Mouse (Mus musculus) adrenal gland (tissue): ENCODE data around the gene Oas1g.
"Not testable (repeated sequence)": the region's sequence is repeated elsewhere in the genome, so short reads cannot be mapped to it uniquely, and the experiment has no call there.

Experiments used
- intact Hi-C: fragments of 180-260 bp; cut with DNase I; formaldehyde crosslinking; loops from one replicate; pipeline ENCODE4 v1.15.1; 2025

Oas1g gene

DNA sequence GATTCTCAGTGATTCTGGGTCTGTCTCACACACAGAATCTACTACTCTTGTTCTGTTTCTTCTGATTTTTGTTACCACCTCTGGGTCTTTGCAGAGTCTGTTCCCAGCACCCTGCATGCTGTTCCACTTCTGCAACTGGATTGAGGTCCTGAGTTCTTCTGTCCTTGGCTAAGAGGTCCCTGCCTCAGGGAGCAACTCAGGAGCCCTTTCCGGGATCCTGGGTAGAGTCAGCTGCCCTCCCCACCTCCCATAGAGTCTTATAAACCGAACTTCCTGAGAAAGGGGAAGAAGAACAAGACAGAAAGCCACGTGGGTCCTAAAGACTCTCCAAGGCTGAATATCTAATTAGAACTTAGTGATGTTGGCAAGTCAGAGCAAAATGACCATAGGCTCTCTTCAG, 3.6 kb upstream of the Oas1g start:
- intact Hi-C loops: no loop called here

DNA sequence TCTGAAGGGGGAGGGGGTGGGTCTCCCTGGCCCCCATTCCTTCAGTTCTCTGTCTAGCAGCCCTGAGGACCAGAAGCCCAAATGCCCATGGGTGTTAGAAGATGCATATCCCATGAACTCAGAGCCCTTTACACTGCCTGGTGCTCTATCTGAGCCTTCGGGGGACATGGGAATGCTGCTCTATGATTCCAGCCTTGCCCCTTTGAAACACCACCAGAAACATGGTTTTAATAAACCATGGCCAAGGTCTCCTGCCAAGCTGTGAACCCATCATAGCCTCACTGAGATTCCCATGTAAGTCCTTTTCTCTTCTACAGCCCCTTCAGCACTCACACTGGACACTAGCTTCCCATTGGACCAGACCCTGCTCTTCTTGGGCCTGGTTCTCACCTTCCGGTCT, 2.6 kb upstream of the Oas1g start:
- intact Hi-C loops: no loop called here

DNA sequence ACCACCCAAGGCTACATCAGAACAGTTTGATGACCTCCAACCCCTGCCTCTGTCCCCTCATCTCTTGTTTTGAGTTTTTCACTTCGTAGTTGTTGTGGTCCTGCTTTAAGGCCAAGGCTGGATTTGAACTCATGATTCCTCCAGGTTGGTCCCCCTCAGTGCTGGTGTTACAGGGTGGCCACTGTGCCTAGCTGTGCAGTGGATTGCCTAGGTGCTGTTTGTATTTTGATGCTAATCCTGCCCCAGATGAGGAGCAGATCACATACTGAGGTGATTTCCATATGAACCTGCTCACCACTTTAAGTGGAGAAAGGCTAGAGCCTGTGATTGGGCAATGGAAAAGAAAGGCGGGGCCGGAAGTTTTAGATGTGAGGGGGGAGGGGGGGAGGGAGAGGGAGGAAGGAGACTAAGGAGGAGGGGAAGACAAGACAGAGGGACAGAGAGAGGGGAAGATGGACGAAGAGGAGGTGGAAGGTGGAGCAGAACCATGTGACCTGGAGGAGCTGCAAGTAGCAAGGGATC, 942 bp upstream of the Oas1g start:
- intact Hi-C loops: not testable (repeated sequence)

DNA sequence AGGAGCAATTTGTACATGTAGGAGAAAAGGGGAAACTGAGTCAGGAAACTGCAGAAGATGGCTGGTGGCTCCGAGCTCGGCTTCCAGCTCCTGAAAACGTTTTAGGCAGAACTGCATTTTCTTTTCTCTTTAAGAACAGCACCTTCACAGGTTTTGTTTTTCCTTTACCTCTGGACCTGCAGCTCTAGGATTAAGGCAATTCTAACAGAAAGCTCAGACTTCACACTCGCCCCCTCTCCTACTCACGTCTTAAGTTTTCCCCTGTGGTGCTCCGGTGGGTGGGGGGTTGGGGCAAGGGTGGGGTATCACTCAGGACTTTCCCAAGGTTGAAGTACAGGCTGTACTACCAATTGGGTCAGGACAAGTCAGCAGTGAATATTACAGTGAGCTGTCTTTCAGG, 418 bp upstream of the Oas1g start:
- intact Hi-C loops: no loop called here

DNA sequence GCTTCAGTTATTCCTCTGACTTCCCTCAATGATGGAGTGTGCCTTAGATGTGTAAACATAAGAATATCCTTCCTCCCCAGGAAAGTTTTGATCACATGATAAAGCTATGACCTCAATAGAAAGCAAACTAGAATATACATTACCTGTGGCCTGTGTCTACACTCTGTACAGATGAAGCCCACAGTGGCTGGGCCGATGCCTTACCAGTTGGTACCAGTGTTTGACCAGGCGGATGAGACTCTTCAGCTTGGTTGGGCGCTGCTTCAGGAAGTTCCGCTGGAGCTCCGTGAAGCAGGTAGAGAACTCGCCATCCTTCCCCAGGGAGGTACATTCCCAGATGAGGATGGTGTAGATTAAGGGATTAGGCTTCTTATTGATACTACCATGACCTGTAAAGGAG, 5.7 kb downstream of the Oas1g start:
- intact Hi-C loops: not testable (repeated sequence)

DNA sequence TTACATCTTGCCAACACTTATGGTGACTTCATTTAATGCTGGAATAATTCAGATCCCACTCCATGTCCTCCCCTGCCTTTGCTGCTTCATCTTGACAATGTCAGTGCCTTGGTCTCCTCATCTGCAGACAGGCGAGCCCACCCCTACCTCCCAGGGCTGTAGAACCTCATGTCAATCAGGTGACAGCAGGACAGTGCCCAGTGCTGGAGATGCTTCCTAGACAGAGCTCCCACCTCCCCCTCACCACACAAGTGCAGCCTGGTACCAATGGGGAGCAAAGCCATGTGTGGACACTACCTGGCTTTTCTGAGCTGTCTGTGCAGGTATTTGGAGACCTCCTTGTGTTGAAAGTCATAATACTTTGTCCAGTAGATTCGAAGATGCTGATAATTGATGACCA, 8.6 kb downstream of the Oas1g start:
- intact Hi-C loops: not testable (repeated sequence)

DNA sequence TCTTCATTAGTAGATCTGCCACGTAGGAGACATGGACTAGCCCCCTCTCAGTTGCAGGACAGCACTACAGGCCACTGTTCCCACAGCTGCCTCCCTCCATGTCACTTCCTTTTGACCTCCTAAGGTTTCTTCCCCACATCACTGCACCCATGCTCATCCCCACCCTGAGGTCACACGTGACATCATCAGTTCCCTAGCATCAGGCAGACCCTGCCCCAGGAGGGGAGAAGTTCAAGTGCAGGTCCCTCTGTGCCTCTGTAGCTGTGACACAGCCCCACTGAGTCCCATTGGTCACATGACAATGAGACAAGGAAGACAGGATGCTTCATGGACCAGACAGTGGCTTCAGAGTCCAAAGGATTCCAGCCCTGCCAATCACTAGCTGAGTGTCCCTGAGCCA, 10.0 kb downstream of the Oas1g start:
- intact Hi-C loops: not testable (repeated sequence)

DNA sequence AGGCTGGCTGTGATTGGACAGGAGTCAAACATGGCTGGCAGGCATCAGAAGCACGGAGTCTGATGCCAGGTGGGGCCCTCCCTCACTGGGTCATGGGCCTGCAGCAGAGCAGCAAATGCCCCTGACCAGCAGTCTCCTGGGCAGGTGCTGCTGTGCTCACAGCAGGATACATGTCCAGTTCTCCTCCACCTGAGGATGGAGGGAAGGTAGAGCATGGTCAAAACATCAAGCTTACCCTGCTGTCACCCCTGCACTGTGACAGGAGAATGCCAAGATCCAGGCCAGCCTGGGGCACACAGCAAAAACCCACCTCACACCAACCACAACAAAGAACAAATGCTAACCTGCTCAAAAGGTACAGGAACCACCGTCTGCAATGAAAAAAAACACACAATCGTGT, 10.6 kb downstream of the Oas1g start:
- intact Hi-C loops: not testable (repeated sequence)

DNA sequence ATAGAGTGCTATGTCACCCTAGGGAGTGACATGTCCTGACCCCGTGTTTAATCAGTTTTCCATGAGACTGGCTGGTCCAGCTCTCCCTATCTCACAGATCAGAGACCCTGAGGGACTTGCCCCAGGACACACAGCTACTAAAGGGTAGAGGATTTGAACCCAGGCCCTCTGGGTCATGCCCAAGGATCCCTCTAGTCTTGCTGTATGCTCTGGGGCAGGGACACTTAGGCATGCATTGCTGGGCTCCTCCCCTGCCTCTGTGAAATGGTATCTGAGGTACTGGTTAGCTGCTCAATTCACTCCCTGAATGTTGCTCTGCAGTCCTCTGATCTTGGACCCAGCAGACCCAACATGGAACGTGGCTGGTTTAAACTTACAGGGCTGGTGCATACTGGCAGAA, 15.9 kb downstream of the Oas1g start:
- intact Hi-C loops: no loop called here

DNA sequence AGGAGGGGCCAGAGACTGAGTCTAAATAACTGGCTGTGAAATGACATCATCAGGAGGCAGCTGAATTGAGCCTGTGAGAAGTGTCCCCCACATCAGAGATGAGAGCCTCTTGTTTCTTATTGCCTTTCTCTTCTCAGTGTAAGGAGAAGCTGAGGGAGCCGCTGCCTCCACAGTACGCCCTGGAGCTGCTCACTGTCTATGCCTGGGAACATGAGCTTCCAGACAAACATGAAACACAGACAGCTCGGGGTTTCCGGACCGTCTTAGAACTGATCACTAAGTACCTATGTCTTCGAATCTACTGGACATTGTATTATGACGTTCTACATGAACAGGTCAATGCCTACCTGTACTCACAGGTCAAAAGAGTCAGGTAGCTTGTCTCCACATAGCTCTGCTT, 16.6 kb downstream of the Oas1g start:
- intact Hi-C loops: no loop called here

DNA sequence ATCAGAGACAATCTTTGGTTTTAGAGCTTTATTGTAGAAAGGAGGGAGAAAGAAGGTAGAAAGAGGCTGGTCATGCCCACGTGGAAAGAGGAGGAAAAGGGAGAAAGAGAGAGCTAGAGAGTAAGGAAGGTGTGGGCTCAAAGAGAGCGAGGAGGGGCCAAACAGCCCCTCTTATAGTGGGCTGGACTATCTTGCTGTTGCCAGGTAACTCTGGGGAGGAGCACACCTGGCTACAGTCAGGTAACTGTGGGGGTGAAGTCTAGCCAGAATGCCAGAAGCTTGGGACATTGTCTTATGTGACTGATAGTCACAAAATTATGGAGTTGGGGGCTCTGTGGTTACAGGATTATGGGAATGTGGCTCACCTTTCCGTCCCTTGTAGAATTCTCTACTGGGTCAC, 17.3 kb downstream of the Oas1g start:
- intact Hi-C loops: no loop called here

DNA sequence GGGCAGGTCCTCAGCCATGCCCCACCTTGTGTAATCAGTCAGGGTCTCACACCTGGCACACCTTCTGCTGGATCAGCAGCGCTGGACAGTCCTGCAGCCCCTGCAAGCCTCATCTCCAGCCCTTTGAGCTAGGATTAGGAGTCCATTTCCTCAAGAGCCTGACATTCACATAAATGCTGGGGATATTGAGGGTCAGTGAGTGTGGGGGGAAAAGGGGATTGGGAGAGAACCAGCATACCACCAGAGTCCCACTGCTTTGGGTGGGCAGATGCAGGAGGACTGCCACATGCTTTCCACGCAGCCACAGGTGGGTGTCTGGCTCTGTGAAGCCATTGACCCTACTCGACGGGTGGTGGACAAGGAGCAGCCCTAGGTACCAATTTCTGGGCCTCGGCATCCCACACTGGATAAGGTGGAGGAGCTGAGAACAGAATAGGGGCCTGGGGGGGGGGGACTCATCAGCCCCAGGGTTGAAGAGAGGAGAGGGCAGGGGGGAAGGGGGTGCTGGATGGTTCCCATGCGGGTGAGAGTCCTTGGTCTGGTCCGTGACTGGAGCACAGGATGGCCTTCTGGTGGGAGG, 17.9 kb downstream of the Oas1g start:
- intact Hi-C loops: no loop called here

DNA sequence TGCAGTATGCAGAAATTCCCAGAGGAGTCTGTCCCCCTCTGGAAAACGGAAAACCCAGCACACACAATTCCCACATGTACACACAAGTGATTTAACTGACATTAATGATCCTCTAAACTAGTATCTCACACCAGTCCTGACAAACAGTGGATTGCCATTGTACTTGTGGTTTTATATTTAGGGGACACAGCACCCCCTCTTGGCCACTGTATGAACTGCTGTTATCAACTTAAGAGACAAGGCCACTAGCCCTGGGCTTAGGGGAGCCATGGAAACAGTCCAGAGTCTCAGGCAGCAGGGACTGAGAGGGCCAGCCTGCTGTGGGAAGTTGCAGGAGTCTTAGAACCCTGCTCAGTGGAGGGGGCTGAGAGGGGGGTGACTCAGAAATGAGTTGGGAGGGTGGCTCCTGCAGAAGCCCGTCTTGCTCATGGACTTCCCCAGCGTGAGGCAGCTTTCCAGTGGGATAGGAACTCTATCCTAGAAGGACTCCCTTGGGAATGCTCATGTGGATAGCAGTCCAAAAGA, 22.0 kb downstream of the Oas1g start:
- intact Hi-C loops: no loop called here

DNA sequence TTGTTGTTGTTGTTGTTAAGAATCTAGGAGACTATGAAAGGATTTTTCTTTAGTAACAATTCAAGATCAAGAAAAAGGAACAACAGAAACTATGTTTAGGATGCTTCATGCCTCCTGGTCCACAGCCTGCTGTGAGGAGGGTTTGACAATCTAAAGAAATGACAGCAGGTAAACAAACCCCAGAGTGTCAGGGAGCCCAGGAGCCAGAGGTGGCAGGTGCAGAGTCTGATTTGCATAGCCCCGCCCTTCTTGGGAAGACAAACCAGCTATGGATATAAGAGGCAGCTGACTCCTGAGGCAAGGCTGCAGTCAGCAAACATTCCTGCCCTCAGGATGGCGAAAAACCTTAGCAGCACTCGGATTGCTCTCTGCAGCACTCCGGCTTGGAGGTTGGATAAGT, 26.3 kb downstream of the Oas1g start, which contains the start of gene Oas1h:
Gene Oas1h, plus strand, starts transcription at position 301 of the 400 bp plus-strand sequence.
- intact Hi-C loops: no loop called here

DNA sequence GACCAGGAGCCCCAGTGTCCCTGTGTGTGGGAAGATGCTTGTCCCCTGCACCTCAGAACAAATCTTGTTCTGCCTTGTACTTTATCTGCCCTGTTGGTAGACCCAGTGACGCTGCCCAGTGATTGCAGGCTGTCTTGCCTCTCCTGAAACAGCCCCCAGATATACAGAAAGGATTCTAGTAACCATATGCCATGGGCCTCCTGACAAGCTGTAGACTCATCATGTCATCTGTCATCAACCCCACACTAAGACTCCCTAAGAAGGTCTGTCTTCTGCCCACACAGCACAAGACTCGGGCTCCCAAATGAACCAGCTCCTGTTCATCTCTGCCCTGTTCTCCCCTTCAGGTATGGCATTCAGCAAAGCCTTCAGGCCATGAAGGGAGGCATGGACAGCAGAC, 28.2 kb downstream of the Oas1g start:
- intact Hi-C loops: no loop called here

DNA sequence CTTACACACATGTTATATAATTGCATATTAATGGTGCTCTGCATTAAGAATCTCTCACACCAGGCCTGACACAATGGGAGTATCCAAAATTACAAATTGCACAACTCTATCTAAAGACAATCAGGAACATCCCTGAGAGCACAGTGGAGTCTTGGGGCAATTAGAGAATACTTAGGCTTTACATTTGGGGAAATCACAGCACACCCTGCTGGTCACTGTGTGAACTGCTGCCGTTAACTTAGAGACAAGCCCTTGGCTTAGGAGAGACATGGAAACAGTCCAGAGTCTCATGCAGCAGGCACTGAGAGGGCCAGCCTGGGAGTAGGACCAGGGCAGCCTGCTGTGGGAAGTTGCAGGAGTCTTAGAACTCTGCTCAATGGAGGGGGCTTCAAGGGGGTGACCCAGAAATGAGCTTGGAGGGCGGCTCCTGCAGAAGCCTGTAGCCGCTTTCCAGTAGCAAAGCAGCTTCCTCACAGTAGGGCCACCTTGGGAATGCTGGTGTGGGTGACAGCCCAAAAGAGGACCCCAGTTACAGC, 37.7 kb downstream of the Oas1g start:
- intact Hi-C loops: loop anchor here (5.0 kb wide), 1 partner anchor 57 kb away; no protein-coding TSS in a partner anchor

DNA sequence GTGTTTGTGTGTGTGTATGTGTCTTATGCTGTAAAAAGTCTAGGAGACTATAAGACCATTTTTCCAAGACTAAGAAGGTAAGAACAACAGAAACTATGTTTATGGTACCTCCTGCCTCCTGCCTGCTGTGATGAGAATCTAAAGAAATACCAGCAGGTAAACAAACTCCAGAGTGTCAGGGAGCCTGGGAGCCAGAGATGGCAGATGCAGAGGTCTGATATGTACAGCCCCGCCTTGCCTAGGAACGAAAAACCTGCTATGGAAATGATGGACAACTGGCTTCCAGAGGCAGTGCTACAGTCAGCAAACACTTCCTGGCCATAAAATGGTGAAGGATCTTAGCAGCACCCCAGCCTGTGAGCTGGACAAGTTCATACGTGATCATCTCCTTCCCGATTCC, 40.3 kb downstream of the Oas1g start, which contains the start of gene Oas1f:
Gene Oas1f, plus strand, starts transcription at position 301 of the 400 bp plus-strand sequence.
- intact Hi-C loops: no loop called here

DNA sequence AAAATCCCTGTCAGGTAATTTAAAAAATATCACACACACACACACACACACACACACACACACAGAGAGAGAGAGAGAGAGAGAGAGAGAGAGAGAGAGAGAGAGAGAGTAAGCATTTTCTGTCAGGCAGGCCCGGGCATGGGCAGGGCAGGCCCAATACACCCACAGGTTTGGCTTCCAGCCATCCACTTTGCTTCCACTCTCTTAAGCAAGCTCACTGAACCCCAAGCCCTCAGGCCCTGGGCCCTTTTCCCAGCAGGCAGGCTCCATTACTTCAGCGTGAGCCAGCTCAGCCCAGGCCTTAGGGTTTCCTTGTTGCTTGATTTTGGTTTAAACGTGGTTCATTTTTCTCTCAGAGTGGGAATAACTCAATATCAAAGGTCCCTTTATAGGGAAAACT, 42.7 kb downstream of the Oas1g start:
- intact Hi-C loops: no loop called here

DNA sequence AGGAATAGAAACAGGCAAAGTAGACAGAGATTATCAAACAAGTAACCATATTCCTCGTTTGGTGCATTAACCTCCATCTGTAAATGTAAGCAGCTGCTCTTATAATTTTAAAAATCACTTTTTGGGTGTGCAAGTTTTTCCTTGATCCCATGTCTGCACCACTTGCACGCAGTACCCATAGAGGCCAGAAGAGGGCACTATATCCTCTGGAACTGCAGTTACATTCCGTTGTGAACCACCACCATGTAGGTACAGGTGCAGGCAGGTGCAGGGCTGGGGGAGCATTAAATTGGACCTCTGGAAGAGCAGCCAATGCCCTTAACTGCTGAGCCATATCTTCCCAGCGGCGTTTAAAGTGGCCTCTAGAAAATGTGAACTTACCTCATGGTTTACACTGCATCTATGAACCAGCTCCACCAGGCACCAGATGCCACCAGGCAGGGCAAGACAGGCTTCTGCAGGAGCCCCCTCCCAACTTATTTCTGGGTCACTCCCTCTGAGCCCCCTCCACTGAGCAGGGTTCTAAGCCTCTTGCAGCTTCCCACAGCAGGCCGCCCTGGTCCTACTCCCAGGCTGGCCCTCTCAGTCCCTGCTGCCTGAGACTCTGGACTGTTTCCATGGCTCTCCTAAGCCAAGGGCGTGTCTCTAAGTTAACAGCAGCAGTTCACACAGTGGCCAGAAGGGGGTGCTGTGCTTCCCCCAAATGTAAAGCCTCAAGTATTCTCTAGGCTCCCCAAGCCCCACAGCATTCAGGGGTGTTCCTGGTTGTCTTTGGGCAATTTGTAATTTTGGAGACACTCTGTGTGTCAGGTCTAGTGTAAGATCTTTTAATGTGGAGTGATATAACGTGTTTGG, 50.5 kb downstream of the Oas1g start:
- intact Hi-C loops: no loop called here

DNA sequence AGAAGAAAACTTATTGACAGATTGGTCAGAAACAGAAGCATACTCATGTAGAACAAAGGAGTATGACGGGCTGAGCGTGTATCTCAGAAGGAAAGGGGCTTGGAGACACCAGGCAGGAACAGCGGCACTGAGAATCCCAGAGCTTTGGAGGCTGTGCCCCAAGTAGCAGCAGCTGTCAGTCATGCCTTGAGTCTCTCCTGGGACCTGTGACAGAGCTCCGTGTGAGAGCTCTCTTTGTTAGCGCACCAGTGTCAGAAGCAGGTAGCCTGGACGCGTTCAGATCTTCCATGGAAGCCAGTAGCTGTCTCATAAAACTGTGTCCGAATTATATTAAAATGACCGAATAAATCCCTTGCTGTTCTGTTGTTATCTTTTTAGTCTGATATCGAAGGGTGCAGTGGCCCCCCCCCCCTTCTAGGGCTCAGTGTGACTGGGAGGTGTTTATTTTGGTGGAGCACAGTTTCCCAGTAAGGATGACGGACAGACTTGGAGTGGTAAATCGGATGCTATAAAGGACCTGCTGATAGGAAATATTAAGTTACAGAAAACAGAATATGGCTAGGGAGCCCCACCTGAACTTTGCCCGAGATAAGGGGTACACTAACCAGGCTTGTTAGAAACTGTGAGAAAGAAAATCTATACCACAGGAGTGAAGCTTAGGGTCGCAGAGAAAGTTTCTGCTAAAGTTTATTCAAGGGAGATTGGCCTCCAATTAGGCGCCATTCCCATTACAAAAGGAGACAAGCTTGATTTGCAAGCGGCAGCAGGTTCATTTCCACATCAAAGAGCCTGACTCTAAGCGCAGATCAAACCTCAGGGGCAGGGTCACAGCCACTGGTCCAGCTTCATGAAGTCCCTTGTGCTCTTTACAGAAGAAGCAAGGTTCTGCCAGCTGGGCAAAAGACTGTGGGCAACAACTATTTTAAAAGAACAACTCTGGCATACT, 53.8 kb downstream of the Oas1g start:
- intact Hi-C loops: no loop called here

DNA sequence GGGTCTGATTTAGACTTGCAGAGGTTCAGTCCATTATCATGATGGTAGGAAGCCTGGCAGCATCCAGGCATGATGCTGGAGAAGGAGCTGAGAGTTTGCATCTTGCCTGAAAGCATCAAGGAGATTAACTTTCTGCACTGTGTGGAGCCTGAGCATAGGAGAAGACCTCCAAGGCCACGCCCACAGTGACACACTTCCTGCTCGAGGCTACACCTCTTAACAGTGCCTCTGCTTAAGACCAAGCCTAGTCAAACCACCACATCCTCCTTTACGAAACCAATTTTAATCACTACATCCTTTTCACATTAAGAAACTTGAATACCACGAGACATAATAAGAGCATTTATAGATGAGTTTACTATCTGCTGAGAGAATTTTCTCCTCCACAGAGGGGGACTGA, 56.4 kb downstream of the Oas1g start:
- intact Hi-C loops: no loop called here
